Mouse (Mus musculus) cerebellum, postnatal 4 days (tissue): Measurements from ENCODE around the gene Eif2b2.

ENCODE experiments used
- DNase-seq, 2 experiments: peaks; one replicate each; pipeline ENCODE4 v3.0.0; 2022; ENCODE audit warnings: low spot score in 2 of 2, mixed read lengths in 1 of 2

Gene Eif2b2

DNA sequence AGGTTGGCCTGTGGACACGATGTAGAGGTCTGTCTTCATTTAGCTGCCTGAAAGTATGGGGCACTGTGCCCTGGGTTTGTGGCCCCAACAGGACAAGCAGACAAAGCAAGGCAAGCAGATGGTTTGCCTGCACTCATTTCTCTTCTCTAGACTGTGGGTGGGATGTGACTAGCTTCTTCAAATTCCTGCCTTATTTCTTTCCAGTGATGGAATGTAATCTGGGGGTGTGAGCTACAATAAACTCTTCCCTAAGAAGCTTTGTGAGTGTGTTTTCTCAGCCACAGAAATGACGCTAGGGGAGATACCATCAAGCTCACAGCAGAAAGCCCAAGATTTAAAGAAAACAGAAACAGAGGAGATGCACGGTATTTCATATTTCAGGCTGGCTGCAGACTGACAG is 32.8 kb downstream of the Eif2b2 start:
- no peak for DNase-seq

DNA sequence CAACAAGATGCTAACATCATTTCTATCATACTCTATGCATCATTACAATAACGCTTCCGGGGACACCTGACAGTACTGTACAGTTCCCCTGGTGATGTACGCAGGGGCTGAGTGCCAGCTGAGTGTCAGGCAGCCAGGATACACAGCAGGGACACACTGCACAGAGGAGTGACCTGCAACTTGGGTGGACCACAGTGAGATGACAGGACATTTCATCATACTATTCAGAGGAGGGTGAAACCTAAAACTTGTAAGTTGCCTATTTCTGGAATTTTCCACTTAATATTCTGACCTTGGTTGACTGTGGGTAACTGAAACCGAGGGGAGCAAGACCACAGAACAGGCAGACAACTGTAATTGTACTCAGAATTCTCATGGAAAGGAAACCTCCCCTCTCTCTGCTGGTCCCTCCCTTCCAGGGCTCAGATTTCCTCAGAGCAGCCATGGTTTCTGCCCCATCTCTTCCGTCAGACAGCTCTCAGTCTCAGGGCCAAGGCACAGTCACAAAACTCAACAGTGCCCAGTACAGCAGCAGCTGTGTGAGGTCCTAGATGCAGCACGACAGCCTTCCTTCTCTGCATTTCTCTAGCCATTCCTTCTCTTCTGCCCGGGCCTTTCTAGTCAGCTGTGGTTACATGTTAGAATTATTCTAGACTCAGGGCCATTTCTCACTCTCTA is 36.9 kb downstream of the Eif2b2 start:
- DNase-seq, result no peak

DNA sequence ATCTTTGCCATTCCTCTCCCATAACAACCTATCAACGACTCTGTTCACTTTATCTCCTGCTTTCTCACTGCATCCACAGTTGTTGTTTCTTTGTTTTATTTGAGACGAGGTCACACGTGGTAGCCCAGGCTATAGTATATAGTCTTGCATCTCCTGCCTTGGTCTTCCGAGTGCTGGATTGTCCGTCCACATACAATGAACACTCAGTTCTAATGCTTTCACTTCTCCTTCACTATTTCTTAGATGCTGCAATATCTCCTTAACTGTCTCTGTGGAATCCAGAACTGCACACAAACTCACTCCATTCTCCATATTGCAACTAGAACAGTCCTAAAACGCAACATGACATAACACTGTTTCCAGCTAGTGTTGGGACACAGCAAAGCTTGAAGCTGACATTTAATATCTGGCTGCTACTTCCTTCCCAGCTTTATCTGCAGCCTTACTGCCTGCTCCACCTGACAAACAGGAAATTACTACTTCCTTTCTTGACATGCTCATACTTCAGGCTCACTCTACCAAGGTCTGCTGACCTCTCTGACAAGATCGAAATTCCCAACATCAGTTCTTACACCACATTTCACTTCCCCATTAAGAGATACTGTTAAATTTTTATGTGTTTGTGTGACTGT is 37.8 kb downstream of the Eif2b2 start:
- DNase-seq, result no peak

DNA sequence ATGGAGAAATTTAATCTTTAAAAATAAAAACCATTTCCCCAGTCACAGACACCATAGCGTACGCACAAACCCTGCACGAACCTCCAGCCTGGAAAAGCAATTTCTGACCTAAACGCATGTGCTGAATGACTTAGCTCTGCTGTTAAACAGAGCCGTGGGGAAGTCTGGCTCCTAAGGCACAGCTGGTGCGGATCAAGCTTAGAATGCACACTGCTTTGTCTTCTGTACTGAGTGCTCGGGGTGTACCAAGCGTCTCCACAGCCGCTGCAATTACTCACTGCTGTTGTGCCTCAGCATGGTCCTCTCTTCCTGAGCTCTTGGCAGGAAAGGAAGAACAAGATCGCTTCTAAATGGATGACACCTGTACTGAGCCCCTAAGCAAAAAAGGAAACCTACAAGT is 43.2 kb downstream of the Eif2b2 start:
- no peak for DNase-seq

DNA sequence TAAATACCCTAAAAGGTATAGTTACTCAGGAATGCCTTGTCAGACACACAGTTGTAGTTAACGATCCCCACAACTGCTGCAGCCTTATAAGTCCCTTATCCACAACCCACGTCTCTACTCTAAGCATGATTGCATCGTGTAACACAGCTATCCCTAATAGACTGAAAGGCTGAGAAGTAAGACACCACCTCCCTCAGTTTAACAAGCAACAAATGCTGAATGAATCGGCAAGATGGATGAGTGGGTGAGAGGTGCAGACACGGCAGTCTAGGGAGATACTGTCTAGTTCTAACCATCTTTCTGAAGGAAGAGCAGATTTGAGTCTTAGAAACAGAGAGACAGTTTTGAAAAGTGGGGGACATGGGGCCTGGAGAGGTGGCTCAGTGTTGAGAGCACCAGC is 43.9 kb downstream of the Eif2b2 start:
- DNase-seq, result no peak

DNA sequence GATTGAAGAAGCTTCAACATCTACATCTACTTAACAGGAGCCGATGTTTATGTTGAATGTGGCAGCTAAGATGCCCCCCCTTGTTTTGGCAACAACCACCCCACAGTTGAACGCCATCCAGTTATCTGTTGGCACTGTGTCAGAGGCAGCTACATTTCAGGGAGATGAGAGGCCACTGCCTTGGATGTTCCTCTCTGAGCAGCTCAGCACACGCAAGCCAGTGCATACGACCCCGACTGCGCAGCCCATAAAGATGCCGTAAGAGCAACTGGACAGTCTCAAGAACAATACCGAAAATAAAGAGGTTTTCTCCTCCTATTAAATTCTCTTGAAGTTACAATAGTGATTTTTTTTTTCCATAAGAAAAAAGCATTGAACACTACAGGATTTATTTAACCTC is 45.2 kb downstream of the Eif2b2 start:
- DNase-seq, result peak in 1 of 2 experiments; percentile 53

DNA sequence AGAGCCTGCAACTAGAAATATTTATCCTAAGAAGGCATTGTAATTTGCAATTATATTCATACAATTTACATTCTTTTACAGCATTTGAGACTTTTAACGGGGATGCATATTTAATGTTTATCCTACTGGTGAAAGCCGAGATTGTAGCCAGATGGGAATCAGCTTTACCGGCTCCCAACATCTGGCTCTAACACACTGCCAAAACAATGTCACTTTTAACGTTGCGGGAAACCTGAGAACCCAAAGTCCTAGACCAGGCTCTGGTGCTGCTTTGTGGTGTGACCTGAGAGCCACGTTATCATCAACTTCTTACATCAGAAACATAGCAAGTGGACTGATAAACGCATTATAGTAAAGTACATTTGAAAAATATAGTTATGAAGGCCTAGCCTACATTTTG is 45.7 kb downstream of the Eif2b2 start:
- DNase-seq, result no peak

DNA sequence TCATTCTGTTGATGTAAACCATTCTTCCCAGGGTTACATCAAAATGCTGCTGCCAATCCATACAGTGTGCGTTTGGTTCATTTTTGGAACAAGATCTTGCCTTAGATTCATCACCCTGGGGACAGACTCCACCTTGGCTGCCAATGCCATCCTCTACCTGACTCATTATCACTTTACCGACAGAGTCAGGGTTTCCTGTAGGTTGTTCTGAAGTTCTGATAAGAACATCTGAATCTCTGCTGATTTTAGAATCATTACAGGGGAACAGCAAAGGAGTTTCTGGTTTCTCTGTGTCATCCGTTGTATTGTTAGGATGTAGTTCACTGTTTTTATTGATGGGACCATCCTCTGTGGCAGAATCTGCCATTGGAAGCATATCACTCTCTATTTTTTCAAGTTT is 47.0 kb downstream of the Eif2b2 start:
- no peak for DNase-seq

DNA sequence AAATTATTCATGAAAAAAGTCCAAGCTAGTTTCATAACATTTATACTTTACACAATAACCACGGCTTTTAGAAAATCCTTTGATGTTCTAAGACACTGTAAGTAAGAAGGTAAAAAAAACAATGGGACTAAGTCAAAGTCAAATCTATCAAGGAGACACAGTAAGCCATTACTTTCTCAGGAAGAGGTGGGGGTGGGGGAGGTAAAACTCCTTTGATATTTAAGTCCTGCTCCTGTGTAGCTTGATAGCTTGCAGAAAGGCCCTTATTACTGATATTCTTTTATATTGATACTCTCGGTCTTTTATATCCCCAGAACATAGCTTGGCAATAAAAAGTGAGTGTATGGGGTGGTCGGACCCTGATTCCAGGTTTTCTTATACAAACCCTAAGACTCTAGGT is 50.5 kb downstream of the Eif2b2 start:
- no peak for DNase-seq

DNA sequence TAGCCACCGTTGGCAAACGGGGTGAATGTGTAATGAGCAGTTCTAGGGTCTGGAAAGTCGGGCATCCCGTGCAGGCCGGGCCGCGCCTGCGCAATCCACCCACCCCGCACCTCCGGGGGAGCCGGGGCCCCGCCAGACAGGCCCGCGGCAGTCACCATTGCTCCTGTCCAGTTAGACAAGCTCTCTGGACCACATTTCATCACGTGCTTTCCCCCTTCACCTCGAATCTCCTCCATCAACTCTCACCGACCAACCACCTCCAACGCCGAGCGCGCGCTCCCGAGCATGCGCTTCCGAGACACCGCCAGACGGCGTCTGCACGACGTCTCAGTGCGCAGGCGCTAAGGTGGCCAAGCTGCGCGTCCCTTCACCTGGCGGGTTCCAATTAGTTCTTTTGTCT is 51.0 kb downstream of the Eif2b2 start, which contains the start of gene Mlh3:
Mlh3 (minus strand) TSS at position 281 of the 400 bp plus-strand sequence.
- peak; percentile 56 to 78 for DNase-seq

DNA sequence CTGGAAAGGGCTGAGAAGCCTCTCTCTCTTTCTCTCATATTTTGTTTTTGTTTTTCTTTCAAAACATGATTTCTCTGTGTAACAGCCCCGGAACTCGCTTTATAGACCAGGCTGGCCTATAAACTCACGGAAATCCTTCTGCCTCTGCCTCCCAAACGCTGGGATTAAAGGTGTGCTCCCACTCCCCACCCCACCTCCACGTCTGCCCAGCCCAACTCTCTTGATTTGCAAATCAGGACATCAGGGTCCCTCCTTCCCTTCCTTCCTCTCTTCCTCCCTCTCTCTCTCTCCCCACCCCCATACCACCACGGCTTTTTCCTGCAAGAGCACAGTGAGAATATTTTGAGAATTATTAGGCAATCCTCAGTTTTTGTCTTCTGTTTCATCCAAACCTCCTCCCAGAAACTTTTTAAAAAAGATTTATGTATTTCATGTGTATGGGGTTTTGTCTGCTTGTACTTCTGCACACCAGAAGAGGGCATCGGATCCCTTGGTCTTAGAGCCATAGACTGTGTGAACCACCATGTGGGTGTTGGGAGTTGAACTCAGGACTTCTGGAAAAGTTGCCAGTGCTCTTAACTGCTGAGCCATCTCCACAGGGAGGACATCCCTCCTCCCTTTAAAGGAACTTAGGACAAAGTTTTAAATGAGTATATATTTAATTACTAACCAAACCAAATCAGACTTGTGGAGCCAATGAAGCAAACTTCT is 52.0 kb downstream of the Eif2b2 start:
- no peak for DNase-seq

DNA sequence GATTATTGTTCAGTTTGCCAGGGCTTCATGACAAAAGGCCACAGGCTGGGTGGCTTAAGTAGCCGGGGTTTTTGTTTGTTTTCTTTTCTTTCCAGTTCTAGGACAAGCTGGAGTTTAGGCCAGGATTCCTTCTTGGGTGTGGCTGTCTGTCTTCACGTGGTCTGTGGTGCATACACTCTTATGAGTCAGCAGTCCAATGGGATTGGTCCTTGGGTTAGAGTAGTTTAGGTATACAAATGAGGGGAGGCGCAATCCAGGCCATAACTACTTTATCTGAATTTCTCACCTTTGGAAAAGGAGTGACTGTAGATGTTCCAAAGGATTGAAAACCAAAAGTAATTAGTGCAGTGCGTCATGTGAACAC is 52.5 kb downstream of the Eif2b2 start:
- DNase-seq, result no peak

DNA sequence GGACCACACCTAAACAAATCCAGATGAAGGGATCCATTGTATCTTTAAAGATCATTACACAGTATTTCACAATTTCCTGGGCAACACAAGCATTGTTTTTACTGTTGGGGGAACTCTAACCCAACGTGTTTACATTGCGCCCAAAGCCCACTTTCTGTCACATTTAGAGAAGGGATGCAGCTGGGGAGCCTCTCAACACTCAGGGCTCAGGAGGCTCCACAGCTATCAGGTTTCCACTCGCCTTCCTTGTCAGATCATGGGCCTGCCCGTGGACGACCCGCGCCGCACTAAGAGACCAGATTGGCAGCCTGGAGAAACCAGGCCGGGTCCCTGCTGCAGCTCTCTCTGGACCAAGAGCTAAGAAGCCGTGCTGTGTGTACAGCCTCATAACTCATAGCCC is 54.2 kb downstream of the Eif2b2 start:
- no peak for DNase-seq
